Mouse (Mus musculus) heart, adult 11 months (tissue): ENCODE measurements at regions not wholly inside any gene's neighbourhood (a gene's known extent, or its start where the extent isn't known, plus 50 kb on each side); places are given as distances from the start of the nearest gene placed in this dataset.
"Not testable (repeated sequence)": the region's sequence is repeated elsewhere in the genome, so short reads cannot be mapped to it uniquely, and the experiment has no call there.

Source experiments
- DNase-seq: peaks from one replicate; pipeline ENCODE4 v3.0.0; 2022

- not testable (repeated sequence) for DNase-seq
Observed at GRCm38 (mm10) chr1:14688041-14688440, 1405.1 kb downstream of the 4930444P10Rik start.

DNA sequence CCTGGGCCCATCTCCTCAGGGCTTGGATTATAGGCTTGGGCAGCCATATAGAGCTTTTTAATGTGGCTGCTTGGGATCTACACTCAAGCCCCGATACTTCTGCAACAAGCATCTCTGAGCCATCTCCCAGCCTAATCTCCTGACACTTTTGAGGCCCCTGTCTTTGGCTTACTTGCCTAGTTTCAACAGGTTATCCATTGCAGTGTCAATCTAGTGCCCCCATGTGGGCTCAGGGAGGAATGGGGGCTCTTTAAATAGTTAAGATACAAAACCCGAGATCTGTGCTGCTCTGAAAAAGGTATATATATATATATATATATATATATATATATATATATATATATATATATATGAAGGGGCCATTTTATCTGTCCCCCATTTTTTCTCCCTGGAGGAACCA is 1407.0 kb downstream of the 4930444P10Rik start:
- no peak for DNase-seq

DNA sequence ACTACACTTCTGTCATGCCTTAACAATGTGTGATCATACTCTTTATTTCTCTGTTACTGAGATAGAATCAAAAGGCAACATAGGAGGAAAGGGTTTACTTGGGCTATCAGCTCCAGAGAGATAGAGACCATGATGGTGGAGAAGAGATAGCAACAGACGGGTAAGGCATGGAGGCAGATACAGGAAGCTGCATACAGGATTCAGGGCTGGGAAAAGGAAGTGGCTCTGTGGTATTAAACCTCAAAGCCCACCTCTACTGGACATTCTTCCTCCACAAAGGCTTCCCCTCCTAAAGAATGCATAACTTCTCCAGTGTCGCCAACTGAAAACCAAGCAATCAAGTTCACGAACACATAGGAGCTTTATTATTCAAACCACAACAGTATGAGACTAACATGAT is 1412.7 kb downstream of the 4930444P10Rik start:
- DNase-seq: no peak

DNA sequence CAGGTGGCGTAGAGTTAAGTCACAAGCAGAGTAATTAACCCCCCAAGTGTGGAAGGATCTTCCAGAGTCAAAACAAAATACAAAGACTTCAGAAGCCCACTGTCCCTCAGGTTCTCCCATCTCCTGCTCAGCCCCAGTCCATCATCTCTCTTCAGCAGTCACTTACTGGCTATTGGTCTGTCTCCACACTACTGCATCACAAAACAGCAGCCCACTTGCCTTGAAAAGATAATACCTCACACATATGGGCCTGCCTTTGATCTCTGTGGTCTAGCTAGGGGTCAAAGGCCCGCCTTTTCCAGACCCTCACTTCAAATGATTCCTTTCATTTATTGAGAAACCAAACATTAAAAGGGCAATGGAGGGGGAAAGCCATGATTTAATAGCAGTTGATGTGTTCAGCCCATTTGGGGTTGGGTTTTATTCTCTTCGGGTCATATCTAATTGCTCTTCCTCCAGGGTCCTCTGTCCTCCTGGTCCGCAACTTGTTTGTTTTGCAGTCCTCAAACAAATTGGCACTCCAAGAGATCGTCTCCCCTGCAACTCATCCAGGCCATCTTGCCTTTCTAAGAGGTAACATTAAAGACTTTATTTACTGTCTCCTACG is 1420.6 kb downstream of the 4930444P10Rik start:
- DNase-seq: no peak

DNA sequence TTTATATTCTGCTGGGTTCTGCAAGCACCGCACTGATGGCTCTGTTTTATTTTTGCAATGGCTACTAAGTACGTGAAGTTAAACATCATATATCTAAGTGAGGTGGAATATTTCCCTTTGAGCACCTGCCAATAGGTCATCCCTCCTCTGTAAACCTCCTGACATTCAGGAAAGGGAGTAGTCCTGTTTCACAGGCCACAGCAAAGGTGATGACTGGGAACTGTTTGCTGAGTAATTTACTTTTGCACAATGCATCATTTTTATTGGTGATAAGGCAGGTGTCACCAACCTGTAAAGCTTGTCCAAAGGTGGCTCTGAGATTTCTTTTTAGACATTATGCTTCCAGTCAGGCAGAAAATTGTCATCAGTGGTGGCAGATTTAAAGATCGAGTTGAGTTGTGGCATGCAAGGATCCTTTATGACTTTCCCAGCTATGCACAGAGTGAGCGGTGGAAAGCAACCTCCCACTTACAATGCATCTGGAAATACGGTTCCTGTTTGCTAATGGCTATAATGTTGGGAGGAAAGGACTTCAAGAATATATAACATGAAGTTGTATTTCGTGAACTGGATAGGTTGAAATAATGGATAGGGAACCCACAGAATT is 1430.3 kb downstream of the 4930444P10Rik start:
- no peak for DNase-seq

DNA sequence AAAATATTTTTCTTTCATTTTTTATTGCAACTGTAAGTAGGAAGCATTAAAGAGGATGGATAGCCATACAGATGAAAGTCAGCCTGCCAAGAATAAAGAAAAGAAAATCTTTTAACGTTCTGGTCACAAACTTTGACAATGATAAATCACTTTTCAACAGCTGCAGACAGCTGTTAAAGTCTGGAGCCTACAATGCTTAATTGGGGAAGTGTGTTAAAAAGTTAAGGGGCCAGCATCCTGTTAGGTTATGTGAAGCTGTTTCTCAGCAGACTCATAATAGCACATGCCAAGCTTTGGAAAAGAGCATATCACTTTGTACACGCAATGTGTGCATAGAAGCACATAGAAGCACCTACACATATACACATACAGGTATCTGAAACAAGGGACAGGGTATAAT is 1431.3 kb downstream of the 4930444P10Rik start:
- no peak for DNase-seq

DNA sequence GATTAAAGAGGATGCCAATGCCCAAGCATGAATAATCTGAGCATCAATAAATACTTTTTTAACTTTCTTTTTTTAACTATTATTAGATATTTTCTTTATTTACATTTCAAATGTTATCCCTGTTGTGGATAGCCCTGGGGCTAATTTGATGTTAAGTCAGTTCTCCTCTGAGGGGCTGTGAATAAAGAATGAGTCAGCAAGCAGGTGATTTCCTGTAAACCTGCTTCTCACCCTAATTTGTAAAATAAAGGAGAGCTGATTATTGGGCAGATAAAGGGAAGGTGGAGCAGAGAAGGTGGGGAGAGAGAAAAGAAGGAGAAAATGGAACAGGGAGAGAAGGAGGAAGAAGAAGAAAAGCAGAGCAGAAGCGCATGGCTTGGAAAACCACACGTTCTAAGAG is 1442.8 kb downstream of the 4930444P10Rik start:
- DNase-seq: no peak

GRCm38 (mm10) chr1:14635642-14636263 is 1457.4 kb downstream of the 4930444P10Rik start:
- no peak for DNase-seq

DNA sequence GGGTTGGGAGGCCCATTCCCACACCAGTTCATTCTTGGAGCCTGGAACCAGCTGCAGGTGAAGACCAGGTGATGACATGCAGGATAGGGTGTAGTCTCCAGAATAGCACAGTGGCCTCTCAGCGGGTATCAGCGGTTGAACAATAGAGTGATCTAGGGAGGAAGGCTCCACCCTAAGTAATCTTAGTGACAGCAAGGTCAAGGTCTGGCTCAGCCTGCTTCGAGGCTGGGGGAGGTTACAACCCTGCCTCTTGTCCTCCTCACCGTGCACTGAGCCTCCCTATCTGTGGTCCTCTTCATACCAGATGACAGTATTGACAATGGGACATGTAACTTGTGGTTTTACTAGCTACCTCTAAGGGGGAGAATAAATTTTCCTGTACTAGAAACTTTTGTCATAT is 1461.1 kb downstream of the 4930444P10Rik start:
- DNase-seq: no peak

- no peak for DNase-seq
Observed at GRCm38 (mm10) chr1:14627204-14627603, 1465.9 kb downstream of the 4930444P10Rik start.

GRCm38 (mm10) chr1:14626685-14627084 is 1466.4 kb downstream of the 4930444P10Rik start:
- no peak for DNase-seq

DNA sequence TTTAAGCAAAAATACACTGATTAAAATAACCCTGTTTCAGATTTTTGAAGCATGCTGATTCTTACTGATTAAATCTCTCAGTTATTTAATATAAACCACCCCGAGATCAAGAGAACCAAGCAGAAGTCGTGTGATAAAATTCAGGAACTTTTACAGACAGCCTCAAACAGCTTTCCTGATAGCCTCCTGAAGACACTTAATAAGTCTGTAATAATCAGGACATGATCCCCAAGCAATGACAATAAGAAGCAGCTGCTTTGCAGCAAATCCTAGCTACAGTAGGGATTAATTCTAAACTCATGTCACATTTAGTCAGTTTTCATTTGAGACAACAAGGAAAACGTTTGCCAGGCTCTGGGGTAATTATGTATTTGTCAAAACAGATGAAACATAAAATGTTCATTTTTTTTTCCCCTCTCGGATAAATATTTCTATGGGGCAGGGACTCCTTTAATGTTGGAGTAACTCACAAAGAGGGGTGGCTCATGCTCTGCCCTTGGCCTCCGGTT is 1472.1 kb downstream of the 4930444P10Rik start:
- DNase-seq: no peak

- DNase-seq: no peak
Observed at GRCm38 (mm10) chr1:14613232-14613894, 1479.8 kb downstream of the 4930444P10Rik start.

DNA sequence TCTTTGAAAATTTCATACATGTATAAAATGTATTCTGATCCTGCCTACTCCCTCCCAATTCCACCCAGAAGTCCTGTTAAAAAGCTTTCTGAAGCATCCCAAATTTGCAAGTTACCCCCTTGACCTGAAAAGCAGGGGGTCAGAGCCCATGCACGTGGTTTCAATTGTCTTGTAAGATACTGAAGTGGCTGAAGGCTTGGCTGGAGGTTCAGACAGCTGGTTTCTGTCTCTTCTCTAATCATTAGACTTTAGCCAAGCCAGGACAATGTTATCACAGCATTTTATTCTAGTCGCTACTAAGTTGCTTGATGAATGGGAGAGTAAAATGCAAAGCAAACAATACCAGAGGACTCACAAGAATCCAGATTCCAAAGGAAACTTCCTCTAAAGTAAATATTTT is 1484.1 kb downstream of the 4930444P10Rik start:
- DNase-seq: no peak

GRCm38 (mm10) chr1:14595961-14596360 is 1497.2 kb downstream of the 4930444P10Rik start:
- no peak for DNase-seq

DNA sequence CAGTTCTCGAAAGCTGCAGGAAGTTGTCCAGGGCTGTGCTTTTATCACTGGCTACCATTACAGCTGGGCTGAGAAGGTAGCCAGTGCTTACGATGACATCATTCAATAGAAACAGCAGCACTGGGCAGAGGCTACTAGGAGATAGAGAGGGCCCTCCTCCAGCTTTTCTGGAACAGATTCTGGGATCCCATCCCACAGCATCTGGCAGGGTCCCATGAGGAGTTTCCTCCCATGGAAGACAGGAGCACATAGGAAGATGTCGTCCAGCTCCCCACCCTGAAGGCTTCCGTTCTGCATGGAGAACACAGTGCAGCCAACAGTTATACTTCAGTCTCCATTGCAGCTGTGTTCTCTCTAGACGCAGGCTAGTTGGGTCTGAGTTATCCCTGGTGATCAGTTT is 1503.2 kb downstream of the 4930444P10Rik start:
- peak; percentile 95 for DNase-seq

- no peak for DNase-seq
Observed at GRCm38 (mm10) chr1:14579376-14579775, 1513.7 kb downstream of the 4930444P10Rik start.

DNA sequence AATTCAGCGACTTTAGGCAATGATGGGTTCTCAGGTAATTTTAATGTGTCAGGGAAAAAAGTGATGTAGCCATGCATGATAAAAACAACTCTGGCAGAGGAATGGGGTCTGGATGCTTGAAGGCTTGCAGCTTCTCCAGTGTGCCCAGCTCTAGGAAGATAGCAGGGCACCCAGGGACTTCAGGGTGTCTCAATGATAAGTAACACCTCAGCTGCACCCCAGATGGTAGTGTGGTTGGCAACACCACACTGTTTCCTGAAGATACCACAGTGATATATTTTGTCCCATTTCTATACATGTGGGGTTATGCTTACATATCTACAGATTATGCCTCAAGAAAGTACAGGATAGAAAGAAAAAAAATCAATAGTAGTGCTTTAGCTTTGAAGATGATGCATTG is 1516.9 kb downstream of the 4930444P10Rik start:
- no peak for DNase-seq

DNA sequence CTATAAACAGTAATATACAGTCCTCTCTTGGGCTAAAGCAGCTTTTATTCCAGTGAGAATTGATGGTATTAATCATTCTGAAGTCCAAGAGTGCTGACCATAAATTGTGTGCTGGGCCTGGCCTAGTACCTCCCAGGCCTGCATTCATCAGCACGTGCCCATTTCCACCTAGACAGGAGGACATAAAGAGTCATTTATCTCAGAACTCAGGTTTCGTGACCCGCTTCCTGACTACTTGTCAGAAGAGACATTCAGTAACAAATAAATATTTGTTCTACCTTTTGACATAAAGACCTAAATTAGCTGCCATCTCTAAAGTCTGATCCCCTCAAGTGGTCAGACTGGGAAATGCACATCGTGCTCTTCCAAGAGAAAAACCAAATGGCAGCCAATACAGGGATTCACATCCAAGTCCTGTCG is 1522.6 kb downstream of the 4930444P10Rik start:
- no peak for DNase-seq

DNA sequence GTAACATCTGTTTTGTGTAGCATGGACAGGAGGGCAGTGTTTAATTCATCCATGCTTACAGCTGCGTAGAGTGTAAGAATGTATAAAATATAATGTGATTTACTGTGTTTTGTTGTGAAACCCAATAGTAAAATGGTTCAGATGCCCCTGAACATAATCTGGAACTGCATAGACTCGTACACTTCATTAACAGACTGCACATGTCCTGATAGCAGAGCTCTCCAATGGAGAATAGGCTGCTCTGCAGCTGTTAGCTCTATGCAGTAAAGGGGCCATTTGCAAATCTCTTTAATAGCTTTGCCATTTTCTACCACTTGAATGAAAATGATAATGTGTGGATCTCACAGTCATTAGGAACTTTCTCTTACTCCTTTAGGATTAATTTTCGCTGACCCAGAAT is 1523.0 kb downstream of the 4930444P10Rik start:
- DNase-seq: no peak

- DNase-seq: no peak
Observed at GRCm38 (mm10) chr1:14567006-14567405, 1526.1 kb downstream of the 4930444P10Rik start.

DNA sequence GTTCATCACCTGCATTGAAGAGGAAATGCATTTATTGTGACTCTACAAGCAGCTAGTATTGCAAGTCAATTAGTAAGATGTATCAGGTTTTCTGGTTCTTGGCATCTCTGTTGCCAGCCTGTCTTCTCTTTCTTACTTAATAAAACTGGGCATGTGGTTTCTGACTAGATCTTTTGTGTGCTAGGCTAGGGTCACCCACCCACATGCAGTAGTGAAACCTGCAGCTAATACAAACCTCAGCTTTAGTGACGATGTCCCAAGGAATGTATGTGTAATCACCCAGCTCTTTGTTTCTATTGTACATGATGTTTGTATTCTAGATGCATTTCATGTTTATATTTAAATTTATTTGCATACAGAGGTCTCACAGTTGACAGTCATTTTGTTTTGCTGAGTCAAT is 1526.7 kb downstream of the 4930444P10Rik start:
- no peak for DNase-seq
